Mouse (Mus musculus) adrenal gland, adult 2 months (tissue): Measurements from ENCODE around the gene Gm20911. TPM values are rescaled to one million over a fixed set of nuclear protein-coding genes. Genes with fewer than 3 reads are reported as not detected.
"Not testable (repeated sequence)": the region's sequence is repeated elsewhere in the genome, so short reads cannot be mapped to it uniquely, and the experiment has no call there.

ENCODE experiments used
- DNase-seq: peaks from one replicate; pipeline ENCODE4 v3.0.0; 2021
- long read RNA-seq: library from polyadenylated mRNA; stranded (forward); transcript quantifications from one replicate; pipeline ENCODE4 v2.0.0, GENCODE M21; 2021
- polyA plus RNA-seq: library from polyadenylated mRNA; depleted of rRNA; stranded (reverse); fragments of >200 nt; gene quantifications from 2 replicates; pipeline ENCODE4 v1.2.3, GENCODE M21; 2012; rRNA removed
- total RNA-seq, 2 experiments: library from RNA; stranded (reverse); gene quantifications; 2 replicates each; pipeline ENCODE4 v1.2.3; 2021

Gm20911 gene
- total RNA-seq = not detected
- polyA plus RNA-seq = not detected in 2 replicates
- long read RNA-seq = 0 reads

- DNase-seq = not testable (repeated sequence)
Observed at GRCm38 (mm10) chrY:81457707-81458106, at the start of gene Gm20911. Gene Gm20911 (plus strand): TSS chrY:81458007.
